Mouse (Mus musculus): ENCODE data around the gene Ado. TPM values are rescaled to one million over a fixed set of nuclear protein-coding genes. Genes with fewer than 3 reads are reported as not detected.

Ado gene
- polyA plus RNA-seq, 1 experiment from 2014 or later = 24.2 TPM

DNA sequence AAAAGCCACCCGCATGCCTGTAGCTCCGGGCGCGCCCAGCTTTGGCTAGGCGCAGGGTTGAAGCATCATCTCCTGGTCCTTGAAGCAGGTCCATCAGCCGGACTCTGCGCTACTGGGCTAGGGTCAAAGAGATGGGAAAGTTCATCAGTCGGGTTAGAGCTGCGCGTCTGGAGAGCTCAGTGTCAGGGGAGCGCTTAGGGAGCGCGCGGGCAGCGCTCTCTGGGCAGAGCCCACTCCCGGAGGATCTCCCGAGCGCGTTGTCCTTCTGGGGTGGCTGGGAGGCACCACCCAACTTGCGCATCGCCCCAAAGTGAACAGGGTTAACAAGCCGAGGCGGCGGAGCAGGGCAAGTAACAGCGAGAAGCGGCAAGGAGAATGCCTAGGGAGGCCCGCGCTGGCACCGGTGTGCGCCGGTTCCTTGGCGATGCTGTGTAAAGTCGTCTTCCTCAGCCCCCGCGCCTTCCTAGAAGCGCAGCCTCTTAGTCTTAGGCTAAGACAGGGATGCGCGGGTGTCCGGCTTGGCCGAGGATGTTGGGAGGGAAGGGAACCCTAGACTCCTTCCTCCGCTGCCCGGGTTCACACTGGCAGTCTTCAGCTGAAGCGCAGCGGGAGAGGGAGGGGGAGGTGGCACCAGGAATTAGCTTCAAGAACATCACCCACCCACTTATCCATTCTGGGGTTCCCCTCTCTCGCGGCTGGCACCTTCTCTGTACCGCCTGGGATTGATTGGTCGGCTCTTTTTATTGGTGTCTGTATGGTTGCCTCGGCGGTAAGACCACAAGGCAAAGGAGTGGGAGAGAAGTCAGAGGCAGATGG, 10.0 kb downstream of the Ado start:
- no peaks in the 10 kb centered on the region for H3K9me3 ChIP-seq (ENCODE audit: control insufficient read depth, low read length)
- ATAC-seq (ENCODE audit: low FRiP score, low TSS enrichment) (no peak), DNase-seq (ENCODE audit: low spot score) (no peak)
- TF ChIP-seq EP300 (optimal IDR thresholded peaks at IDR 0.05) (no peak), CTCF (IDR thresholded peaks at IDR 0.05; ENCODE audit: low read depth) (no peak)
- H3K27me3 ChIP-seq (ENCODE audit: control insufficient read depth, insufficient read depth, low read length) = peaks cover 13% of the 10 kb centered on the region; the same call in 1 of the 2 replicates
- peak overlapping the region; percentile 64 for H3K4me3 ChIP-seq (ENCODE audit: low read depth, low read length)
- 0 out of 2 replicates have a peak overlapping the region, but pooled peaks have one; percentile 23 for H3K9ac ChIP-seq (ENCODE audit: low read length)
- H3K4me2 ChIP-seq (replicated peaks; ENCODE audit: low read depth) = peak overlapping the region; percentile 94
- WGBS = 1% methylated on average over 50 of the region's 50 CpGs
- H3K27ac ChIP-seq (replicated peaks) = no peak overlapping the region
- H3K4me1 ChIP-seq (replicated peaks; ENCODE audit: control insufficient read depth, insufficient read depth) = peaks cover 7% of the 10 kb centered on the region; the same call in 1 of the 2 replicates
- no peaks in the 10 kb centered on the region for H3K36me3 ChIP-seq (ENCODE audit: control insufficient read depth, insufficient read depth, low read length)

DNA sequence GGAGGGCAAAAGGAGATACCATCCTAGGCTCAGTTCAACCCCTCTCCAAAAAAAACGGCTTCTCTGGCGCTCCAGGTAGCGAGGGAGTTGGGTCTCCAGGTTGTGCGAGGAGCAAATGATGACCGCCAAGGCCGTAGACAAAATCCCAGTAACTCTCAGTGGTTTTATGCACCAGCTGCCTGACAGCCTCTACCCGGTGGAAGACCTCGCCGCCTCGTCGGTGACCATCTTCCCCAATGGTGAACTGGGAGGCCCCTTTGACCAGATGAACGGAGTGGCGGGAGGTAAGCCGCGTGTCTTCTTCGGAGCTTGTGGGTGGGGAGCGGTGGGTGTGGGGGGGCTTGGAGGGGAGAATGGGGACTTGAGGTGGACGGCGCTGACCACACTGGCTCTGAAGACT, 10.6 kb downstream of the Ado start:
- H3K9ac ChIP-seq (ENCODE audit: low read length) = no peak overlapping the region
- peaks cover 7% of the 10 kb centered on the region; the same call in 1 of the 2 replicates for H3K4me1 ChIP-seq (replicated peaks; ENCODE audit: control insufficient read depth, insufficient read depth)
- H3K27me3 ChIP-seq (ENCODE audit: control insufficient read depth, insufficient read depth, low read length) = peaks cover 16% of the 10 kb centered on the region; the same call in 1 of the 2 replicates
- peak overlapping the region; percentile 64 for H3K4me3 ChIP-seq (ENCODE audit: low read depth, low read length)
- H3K4me2 ChIP-seq (replicated peaks; ENCODE audit: low read depth) = peak overlapping the region; percentile 94
- H3K36me3 ChIP-seq (ENCODE audit: control insufficient read depth, insufficient read depth, low read length) = no peaks in the 10 kb centered on the region
- no peak for DNase-seq (ENCODE audit: low spot score)
- TF ChIP-seq CTCF (IDR thresholded peaks at IDR 0.05; ENCODE audit: low read depth) (no peak), EP300 (optimal IDR thresholded peaks at IDR 0.05) (no peak)
- no peak for ATAC-seq (ENCODE audit: low FRiP score, low TSS enrichment)
- H3K9me3 ChIP-seq (ENCODE audit: control insufficient read depth, low read length) = no peaks in the 10 kb centered on the region
- WGBS = 1% methylated on average over 19 of the region's 19 CpGs
- no peak overlapping the region for H3K27ac ChIP-seq (replicated peaks)

DNA sequence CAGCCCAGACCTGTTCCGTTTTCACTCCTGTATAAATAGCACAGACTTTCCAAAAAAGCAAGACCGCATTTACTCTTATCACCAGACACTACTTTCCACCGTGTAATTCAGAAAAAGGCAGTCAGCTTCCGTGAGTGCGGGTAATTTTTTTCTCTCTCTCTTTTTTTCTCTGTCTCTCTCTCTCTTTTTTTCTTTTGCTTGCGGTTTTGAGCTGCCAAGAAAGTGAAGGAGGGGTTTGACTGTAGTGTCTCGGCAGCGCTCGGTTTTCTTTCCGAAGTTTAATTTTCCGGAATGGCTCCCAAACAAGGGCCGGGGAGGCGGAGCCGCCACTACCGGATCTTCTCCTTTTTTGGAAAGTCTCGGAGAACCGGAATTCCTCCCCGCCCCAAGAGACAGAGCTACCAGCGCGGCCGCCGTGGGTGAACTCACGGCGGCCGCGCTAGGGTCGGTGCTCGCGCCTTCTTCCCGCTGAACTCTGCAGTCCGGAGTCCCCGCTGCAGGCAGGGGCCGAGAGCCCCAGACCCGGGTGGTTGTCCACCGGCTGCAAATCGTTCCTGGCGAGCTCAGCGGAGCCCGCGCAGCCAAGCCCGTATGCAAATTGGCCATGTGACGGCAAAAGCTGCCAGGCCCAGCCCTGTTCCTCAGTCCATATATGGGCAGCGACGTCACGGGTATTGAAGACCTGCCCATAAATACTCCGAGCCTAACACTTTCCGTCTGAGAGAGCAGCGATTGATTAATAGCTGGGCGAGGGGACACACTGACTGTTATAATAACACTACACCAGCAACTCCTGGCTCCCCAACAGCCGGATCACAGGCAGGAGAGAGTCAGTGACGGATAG, 11.4 kb downstream of the Ado start:
- H3K9ac ChIP-seq (ENCODE audit: low read length) = peak overlapping the region; percentile 65
- TF ChIP-seq CTCF (IDR thresholded peaks at IDR 0.05; ENCODE audit: low read depth) = no peak; the same call in 1 of the 2 replicates
- TF ChIP-seq EP300 (optimal IDR thresholded peaks at IDR 0.05) = no peak
- H3K4me2 ChIP-seq (replicated peaks; ENCODE audit: low read depth) = peak overlapping the region; percentile 94
- H3K9me3 ChIP-seq (ENCODE audit: control insufficient read depth, low read length) = no peaks in the 10 kb centered on the region
- H3K4me1 ChIP-seq (replicated peaks; ENCODE audit: control insufficient read depth, insufficient read depth) = peaks cover 7% of the 10 kb centered on the region; the same call in 1 of the 2 replicates
- ATAC-seq (ENCODE audit: low FRiP score, low TSS enrichment) = peak; percentile 94
- H3K4me3 ChIP-seq (ENCODE audit: low read depth, low read length) = peak overlapping the region; percentile 64
- DNase-seq (ENCODE audit: low spot score) = peak; percentile 92
- H3K36me3 ChIP-seq (ENCODE audit: control insufficient read depth, insufficient read depth, low read length) = no peaks in the 10 kb centered on the region
- H3K27ac ChIP-seq (replicated peaks) = peak overlapping the region; percentile 82
- peaks cover 16% of the 10 kb centered on the region; the same call in 1 of the 2 replicates for H3K27me3 ChIP-seq (ENCODE audit: control insufficient read depth, insufficient read depth, low read length)
- under 1% methylated on average over 51 of the region's 51 CpGs for WGBS

DNA sequence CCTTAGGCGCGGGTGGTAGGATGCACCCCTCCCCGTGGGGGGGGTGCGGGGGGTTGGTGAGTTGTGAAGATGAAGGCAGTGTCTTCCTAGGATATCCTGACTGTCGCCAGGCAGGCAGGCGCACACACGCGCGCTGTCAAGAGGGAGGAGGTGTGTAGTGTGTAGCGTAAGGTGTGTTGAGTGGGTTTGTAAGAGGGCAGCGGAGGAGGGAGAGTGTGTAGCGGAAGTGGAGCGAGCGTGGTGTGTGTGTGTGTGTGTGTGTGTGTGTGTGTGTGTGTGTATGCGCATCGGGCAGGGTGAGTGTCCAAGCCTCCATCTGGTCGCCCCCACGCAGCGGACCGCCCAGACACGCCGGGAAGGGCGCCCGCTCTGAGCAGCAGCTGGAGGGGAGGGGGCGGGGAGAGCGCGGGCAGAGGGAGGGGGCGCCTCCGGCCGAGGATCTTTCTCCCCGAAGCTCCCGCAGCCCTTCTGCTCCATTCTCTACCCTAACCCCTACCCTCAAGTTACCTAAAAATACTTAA, 12.1 kb downstream of the Ado start:
- Histone ChIP-seq H3K27ac (replicated peaks) (peak overlapping the region; percentile 35; the same call in 1 of the 2 replicates), H3K4me2 (replicated peaks; ENCODE audit: low read depth) (peak overlapping the region; percentile 94), H3K9me3 (ENCODE audit: control insufficient read depth, low read length) (no peaks in the 10 kb centered on the region), H3K36me3 (ENCODE audit: control insufficient read depth, insufficient read depth, low read length) (no peaks in the 10 kb centered on the region), H3K4me3 (ENCODE audit: low read depth, low read length) (peak overlapping the region; percentile 64), H3K4me1 (replicated peaks; ENCODE audit: control insufficient read depth, insufficient read depth) (peaks cover 7% of the 10 kb centered on the region; the same call in 1 of the 2 replicates), H3K27me3 (ENCODE audit: control insufficient read depth, insufficient read depth, low read length) (peaks cover 16% of the 10 kb centered on the region; the same call in 1 of the 2 replicates), H3K9ac (ENCODE audit: low read length) (peak overlapping the region; percentile 58)
- peak; percentile 54 for DNase-seq (ENCODE audit: low spot score)
- 0% methylated on average over 24 of the region's 32 CpGs for WGBS
- TF ChIP-seq CTCF (IDR thresholded peaks at IDR 0.05; ENCODE audit: low read depth) (no peak), EP300 (optimal IDR thresholded peaks at IDR 0.05) (no peak)
- peak; percentile 35; the same call in 1 of the 2 replicates for ATAC-seq (ENCODE audit: low FRiP score, low TSS enrichment)

DNA sequence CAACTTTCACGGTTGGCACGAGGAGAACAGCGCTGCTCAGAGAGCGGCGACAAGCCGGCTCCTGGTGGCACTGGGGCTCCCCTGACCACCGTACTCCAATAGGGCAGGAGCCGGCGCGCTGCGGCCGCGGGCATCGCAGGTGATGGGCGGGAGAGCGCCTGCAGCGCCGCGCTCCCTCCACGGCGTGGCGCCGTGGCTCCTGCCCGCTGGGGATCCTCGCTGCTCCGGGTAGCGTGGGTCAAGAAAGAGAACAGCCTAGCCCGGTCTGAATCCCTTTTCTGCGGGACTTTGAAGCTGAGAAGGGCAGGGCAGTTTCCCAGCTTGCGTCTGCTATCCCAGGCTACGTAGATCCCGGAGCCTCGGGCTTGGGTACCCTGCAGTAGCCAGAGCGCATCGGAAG, 12.8 kb downstream of the Ado start:
- peaks cover 7% of the 10 kb centered on the region; the same call in 1 of the 2 replicates for H3K4me1 ChIP-seq (replicated peaks; ENCODE audit: control insufficient read depth, insufficient read depth)
- no peaks in the 10 kb centered on the region for H3K9me3 ChIP-seq (ENCODE audit: control insufficient read depth, low read length)
- ATAC-seq (ENCODE audit: low FRiP score, low TSS enrichment) (peak; percentile 34), DNase-seq (ENCODE audit: low spot score) (peak; percentile 82)
- H3K36me3 ChIP-seq (ENCODE audit: control insufficient read depth, insufficient read depth, low read length) = no peaks in the 10 kb centered on the region
- TF ChIP-seq CTCF (IDR thresholded peaks at IDR 0.05; ENCODE audit: low read depth) (peak; percentile 79), EP300 (optimal IDR thresholded peaks at IDR 0.05) (no peak)
- H3K9ac ChIP-seq (ENCODE audit: low read length) = 0 out of 2 replicates have a peak overlapping the region, but pooled peaks have one; percentile 58
- H3K4me2 ChIP-seq (replicated peaks; ENCODE audit: low read depth) = peak overlapping the region; percentile 94
- peak overlapping the region; percentile 64 for H3K4me3 ChIP-seq (ENCODE audit: low read depth, low read length)
- no peak overlapping the region for H3K27ac ChIP-seq (replicated peaks)
- 1% methylated on average over 29 of the region's 35 CpGs for WGBS
- H3K27me3 ChIP-seq (ENCODE audit: control insufficient read depth, insufficient read depth, low read length) = peaks cover 16% of the 10 kb centered on the region; the same call in 1 of the 2 replicates

Data from stomach, postnatal 0 days (tissue).